Mouse (Mus musculus): Measurements from ENCODE around the gene Mlxipl. TPM values are rescaled to one million over a fixed set of nuclear protein-coding genes. Genes with fewer than 3 reads are reported as not detected.

Mlxipl gene
- polyA plus RNA-seq, 1 experiment, result 28.5 TPM

DNA sequence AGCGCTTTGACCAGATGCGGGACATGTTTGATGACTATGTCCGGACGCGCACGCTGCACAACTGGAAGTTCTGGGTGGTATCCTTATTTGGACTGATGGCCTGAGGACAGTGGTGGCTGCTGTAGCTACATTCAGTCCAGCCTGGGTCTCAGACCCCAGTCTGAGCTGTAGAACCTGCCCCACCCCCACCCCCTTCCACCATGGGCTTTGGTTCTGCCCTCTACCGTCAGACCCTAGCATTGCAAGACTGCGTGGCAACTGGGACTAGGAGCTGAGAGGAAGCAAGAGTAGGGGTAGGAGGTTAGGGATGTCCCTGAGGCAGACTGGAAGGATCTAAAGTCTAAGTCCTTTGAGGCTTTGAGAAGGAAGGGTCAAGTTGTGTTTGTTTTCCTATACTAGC is 44.8 kb downstream of the Mlxipl start:
- DNase-seq, result peak; percentile 30
- TF ChIP-seq POLR2A (IDR thresholded peaks at IDR 0.05; ENCODE audit: borderline replicate concordance, extremely low read depth, low read depth, low read length), result no peak
- TF ChIP-seq CTCF (IDR thresholded peaks at IDR 0.05; ENCODE audit: insufficient read depth, low read length), result peak; percentile 57
- Histone ChIP-seq H3K4me3 (replicated peaks; ENCODE audit: extremely low read depth, low read depth, low read length) (peak overlapping the region; percentile 9), H3K4me1 (ENCODE audit: control insufficient read depth, insufficient read depth, low read length) (no peaks in the 10 kb centered on the region)
- WGBS, result 8% methylated on average over 8 of the region's 8 CpGs

DNA sequence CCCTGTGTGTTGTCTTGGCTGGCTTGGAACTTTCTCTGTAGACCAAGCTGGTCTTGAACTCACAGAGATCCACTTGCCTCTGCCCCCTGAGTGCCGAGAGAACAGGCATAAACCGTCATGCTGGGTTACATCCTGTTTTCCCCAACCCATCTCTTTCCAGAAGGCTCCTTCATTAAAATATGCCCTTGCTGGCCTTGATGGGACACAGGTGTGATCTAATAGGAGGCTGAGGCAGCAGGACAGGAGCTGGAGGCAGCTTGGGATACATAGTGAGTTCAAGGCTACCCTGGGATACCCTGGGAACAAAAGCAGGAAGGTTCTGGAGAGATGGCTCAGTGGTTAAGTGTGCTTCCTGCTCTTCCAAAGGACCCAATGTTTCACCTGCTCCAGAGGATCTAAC is 50.2 kb downstream of the Mlxipl start:
- H3K4me1 ChIP-seq (ENCODE audit: control insufficient read depth, insufficient read depth, low read length), result no peaks in the 10 kb centered on the region
- no peak for TF ChIP-seq CTCF (IDR thresholded peaks at IDR 0.05; ENCODE audit: insufficient read depth, low read length)
- no peak for TF ChIP-seq POLR2A (IDR thresholded peaks at IDR 0.05; ENCODE audit: borderline replicate concordance, extremely low read depth, low read depth, low read length)
- no peak for DNase-seq
- H3K4me3 ChIP-seq (replicated peaks; ENCODE audit: extremely low read depth, low read depth, low read length), result no peak overlapping the region
- WGBS, result 59% methylated on average over 2 of the region's 2 CpGs

DNA sequence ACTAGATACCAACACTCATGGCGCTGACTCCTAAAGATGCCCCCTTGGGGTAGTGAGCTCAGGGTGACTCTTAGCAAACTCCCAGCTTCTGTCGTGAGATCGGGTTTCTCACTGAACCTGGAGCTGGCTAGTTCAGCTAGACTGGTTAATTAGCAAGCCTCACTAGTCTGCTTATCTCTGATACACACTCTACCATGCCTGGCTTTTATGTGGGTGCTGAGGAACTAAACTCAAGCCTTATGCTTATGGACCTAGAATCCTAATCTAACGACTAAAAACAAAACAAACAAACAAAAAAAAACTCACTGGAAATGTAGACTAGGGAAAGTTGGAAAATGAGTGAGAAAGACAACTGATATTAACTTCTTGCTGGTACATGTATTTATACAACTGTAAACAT is 54.8 kb downstream of the Mlxipl start:
- TF ChIP-seq CTCF (IDR thresholded peaks at IDR 0.05; ENCODE audit: insufficient read depth, low read length), result no peak
- TF ChIP-seq POLR2A (IDR thresholded peaks at IDR 0.05; ENCODE audit: borderline replicate concordance, extremely low read depth, low read depth, low read length), result no peak
- WGBS, result 52% methylated on average over 4 of the region's 4 CpGs
- Histone ChIP-seq H3K4me3 (replicated peaks; ENCODE audit: extremely low read depth, low read depth, low read length) (no peak overlapping the region), H3K4me1 (ENCODE audit: control insufficient read depth, insufficient read depth, low read length) (no peaks in the 10 kb centered on the region)
- DNase-seq, result no peak

DNA sequence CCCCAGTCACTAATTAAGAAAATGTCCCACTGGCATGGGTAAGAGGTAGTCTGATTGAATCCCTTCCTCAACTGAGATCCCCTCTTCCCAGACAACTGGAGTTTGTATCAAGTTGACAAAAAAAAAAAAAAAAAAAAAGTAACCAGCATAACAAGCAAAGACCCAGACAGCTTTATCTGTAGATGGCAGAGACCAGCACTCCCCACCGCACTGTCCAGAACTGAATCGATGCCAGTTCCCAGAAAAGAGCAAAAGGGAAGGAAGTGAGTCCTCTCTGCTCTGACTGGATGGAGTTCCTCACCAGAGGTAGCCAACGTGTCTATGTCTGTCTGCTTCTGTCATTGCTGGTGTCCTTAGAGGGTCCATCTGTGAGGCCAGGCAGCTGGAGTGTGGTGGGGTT is 55.8 kb downstream of the Mlxipl start:
- Histone ChIP-seq H3K4me3 (replicated peaks; ENCODE audit: extremely low read depth, low read depth, low read length) (no peak overlapping the region), H3K4me1 (ENCODE audit: control insufficient read depth, insufficient read depth, low read length) (no peaks in the 10 kb centered on the region)
- DNase-seq, result no peak
- TF ChIP-seq CTCF (IDR thresholded peaks at IDR 0.05; ENCODE audit: insufficient read depth, low read length) (no peak), POLR2A (IDR thresholded peaks at IDR 0.05; ENCODE audit: borderline replicate concordance, extremely low read depth, low read depth, low read length) (no peak)
- 35% methylated on average over 3 of the region's 3 CpGs for WGBS

DNA sequence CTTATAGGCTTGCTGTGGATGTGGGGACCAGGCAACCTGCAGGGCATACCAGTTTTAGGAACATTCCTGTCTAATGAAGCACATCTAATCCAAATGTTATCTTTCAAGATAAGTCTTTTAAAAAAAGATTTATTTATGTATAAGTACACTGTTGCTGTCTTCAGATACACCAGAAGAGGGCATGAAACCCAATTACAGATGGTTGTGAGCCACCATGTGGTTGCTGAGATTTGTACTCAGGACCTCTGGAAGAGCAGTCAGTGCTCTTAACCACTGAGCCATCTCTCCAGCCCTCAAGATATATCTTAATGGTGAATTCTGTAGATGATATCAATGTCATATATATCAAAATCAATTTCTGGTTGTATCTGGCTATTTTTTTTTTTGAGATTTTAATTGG is 56.3 kb downstream of the Mlxipl start:
- Histone ChIP-seq H3K4me1 (ENCODE audit: control insufficient read depth, insufficient read depth, low read length) (no peaks in the 10 kb centered on the region), H3K4me3 (replicated peaks; ENCODE audit: extremely low read depth, low read depth, low read length) (no peak overlapping the region)
- no peak for DNase-seq
- TF ChIP-seq CTCF (IDR thresholded peaks at IDR 0.05; ENCODE audit: insufficient read depth, low read length) (no peak), POLR2A (IDR thresholded peaks at IDR 0.05; ENCODE audit: borderline replicate concordance, extremely low read depth, low read depth, low read length) (no peak)

DNA sequence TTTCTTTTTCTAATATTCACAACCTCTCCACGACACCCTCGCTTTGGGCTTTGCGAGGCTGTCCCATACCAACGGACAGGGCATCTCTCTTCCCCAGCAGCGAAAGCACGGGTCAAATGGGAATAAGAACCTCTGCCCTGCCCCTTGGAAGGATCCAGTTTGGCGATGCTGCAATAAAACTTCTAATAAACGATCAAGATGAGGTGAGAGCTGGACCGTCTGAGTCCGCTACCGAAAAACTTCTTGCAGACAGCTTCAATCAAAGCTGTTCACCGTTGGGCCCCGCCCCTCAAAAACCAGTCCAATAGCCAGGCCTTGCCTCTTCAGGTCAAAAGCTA is 59.0 kb downstream of the Mlxipl start:
- Histone ChIP-seq H3K4me1 (ENCODE audit: control insufficient read depth, insufficient read depth, low read length) (no peaks in the 10 kb centered on the region), H3K4me3 (replicated peaks; ENCODE audit: extremely low read depth, low read depth, low read length) (peak overlapping the region; percentile 85)
- under 1% methylated on average over 13 of the region's 13 CpGs for WGBS
- TF ChIP-seq POLR2A (IDR thresholded peaks at IDR 0.05; ENCODE audit: borderline replicate concordance, extremely low read depth, low read depth, low read length) (no peak), CTCF (IDR thresholded peaks at IDR 0.05; ENCODE audit: insufficient read depth, low read length) (no peak)
- DNase-seq, result no peak

DNA sequence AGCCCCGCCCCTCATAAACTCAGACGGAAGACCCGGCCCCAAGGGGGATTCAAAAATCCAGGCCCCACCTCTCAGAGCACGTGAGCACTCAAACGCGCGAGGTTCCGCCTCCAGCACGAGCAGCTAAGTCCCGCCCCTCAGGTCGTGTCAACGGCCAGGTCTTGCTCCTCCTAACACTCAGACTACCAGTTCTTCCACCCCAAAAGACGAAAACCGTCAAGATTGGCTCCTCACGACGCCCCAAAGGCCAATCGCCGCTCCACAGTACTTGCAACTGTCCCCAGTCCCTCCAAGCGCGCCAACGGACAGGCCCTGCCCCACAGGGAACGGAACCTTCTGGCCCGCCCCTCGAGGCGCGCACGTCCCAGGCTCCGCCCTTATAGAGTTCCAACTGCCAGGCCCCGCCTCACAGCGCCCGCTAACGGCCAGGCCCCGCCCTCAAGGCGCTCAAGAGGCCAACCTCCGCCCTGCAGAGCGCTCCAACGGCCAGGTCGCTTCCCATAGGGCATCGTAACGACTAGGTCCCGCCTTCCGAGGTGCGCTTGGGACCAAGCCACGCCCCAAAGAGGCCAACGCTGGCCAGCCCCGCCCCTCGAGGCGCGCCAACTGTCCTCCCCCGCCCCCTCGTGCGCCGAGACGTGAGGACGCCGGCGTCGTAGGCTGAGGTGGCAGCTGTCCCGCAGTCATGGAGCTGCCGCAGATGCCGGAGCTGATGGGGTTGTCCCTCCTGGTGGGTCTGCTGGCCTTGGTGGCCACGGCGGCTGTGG is 59.5 kb downstream of the Mlxipl start, which contains the start of gene Tbl2:
Tbl2 (plus strand) TSS at position 605 of the 767 bp plus-strand sequence.
- Histone ChIP-seq H3K4me1 (ENCODE audit: control insufficient read depth, insufficient read depth, low read length) (no peaks in the 10 kb centered on the region), H3K4me3 (replicated peaks; ENCODE audit: extremely low read depth, low read depth, low read length) (peak within 1 kb of the TSS; percentile 85)
- under 1% methylated on average over 63 of the region's 63 CpGs for WGBS
- DNase-seq, result peak; percentile 99
- TF ChIP-seq POLR2A (IDR thresholded peaks at IDR 0.05; ENCODE audit: borderline replicate concordance, extremely low read depth, low read depth, low read length) (peak; percentile 84; the same call in 1 of the 2 replicates), CTCF (IDR thresholded peaks at IDR 0.05; ENCODE audit: insufficient read depth, low read length) (no peak)

DNA sequence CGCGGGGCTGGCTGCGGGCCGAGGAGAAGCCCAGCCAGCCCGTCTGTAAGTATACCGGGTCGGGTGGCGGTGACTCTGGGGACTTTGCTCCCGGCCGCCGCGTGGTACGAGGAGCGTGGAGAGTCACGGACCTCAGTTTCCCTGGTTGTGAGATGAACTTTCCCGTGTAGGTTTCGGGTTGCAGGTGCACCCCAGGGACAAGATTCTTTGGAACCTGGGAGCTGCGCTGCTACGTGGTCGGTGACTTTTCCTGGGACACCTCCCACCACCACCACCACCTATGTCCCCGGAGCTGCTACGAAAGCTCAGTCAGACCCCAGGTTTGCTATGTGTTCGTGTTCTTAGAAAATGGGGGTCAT is 60.1 kb downstream of the Mlxipl start:
- H3K4me3 ChIP-seq (replicated peaks; ENCODE audit: extremely low read depth, low read depth, low read length), result peak overlapping the region; percentile 76
- no peak for DNase-seq
- no peaks in the 10 kb centered on the region for H3K4me1 ChIP-seq (ENCODE audit: control insufficient read depth, insufficient read depth, low read length)
- WGBS, result 0% methylated on average over 23 of the region's 23 CpGs
- TF ChIP-seq POLR2A (IDR thresholded peaks at IDR 0.05; ENCODE audit: borderline replicate concordance, extremely low read depth, low read depth, low read length) (no peak), CTCF (IDR thresholded peaks at IDR 0.05; ENCODE audit: insufficient read depth, low read length) (no peak)

DNA sequence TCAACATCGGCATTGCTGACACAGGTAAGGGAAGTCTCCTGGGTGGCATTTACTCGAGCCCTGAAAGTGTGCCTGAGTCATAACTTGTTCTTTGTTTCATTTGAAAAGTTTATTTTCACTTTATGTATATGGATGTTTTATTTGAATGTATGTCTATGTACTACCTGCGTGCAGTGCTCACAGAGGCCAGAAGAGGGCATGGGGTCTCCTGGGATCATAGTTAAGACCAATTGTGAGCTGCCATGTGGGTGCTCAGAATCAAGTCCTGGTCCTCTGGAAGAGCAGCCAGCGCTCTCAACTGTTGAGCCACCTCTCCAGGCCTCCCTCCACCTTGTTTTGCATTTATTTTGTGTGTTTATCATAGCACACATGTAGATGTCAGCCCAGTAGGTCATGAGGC is 66.8 kb downstream of the Mlxipl start:
- Histone ChIP-seq H3K4me3 (replicated peaks; ENCODE audit: extremely low read depth, low read depth, low read length) (no peak overlapping the region), H3K4me1 (ENCODE audit: control insufficient read depth, insufficient read depth, low read length) (peaks cover 8% of the 10 kb centered on the region)
- TF ChIP-seq CTCF (IDR thresholded peaks at IDR 0.05; ENCODE audit: insufficient read depth, low read length) (no peak), POLR2A (IDR thresholded peaks at IDR 0.05; ENCODE audit: borderline replicate concordance, extremely low read depth, low read depth, low read length) (no peak)
- no peak for DNase-seq
- 98% methylated on average over 4 of the region's 4 CpGs for WGBS

DNA sequence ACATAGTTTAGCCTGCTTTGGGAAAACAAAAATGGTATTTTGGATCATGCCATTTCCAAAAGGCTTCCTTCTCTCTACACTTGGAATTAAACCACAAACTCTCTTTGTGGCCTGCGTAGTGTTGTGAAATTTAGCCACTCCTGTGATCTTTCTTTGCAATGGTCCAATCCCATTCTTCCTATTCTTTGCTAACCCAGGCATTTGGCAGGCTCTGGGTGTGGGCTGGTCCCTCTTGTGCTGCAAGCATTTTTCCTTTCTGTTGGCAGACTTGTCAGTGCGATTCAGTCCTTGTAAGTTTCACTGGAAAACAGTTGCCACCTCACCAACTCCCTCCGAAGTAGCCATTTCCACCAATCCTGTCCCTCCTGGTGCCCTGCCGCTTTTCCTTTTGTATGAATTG is 71.5 kb downstream of the Mlxipl start:
- WGBS, result 70% methylated on average over 4 of the region's 4 CpGs
- no peak for TF ChIP-seq POLR2A (IDR thresholded peaks at IDR 0.05; ENCODE audit: borderline replicate concordance, extremely low read depth, low read depth, low read length)
- no peak for TF ChIP-seq CTCF (IDR thresholded peaks at IDR 0.05; ENCODE audit: insufficient read depth, low read length)
- Histone ChIP-seq H3K4me1 (ENCODE audit: control insufficient read depth, insufficient read depth, low read length) (peaks cover 10% of the 10 kb centered on the region), H3K4me3 (replicated peaks; ENCODE audit: extremely low read depth, low read depth, low read length) (no peak overlapping the region)
- peak; percentile 49 for DNase-seq
